Mouse (Mus musculus): ENCODE results near the gene Pcmtd2. TPM values are rescaled to one million over a fixed set of nuclear protein-coding genes. Genes with fewer than 3 reads are reported as not detected.

Gene Pcmtd2
- total and polyA plus RNA-seq, 3 experiments: 10.3 to 17.1 (median 14.4) TPM

- Histone ChIP-seq H3K27me3 (replicated peaks) (no peaks in the 10 kb centered on the region), H3K4me3 (replicated peaks in 1 of 3; ENCODE audit: low read depth in 2 of 3, low read length in 2 of 3, poor library complexity in 1 of 3) (no peak overlapping the region), H3K4me2 (ENCODE audit: insufficient read depth, low read depth, poor library complexity, severe bottlenecking) (no peak overlapping the region), H3K36me3 (replicated peaks in 1 of 2; ENCODE audit: control insufficient read depth in 1 of 2, insufficient read depth in 1 of 2, low read length in 1 of 2) (peaks cover 14 to 34% of the 10 kb centered on the region in 2 experiments), H3K27ac (ENCODE audit: insufficient read depth, low read depth) (no peak overlapping the region), H3K79me2 (replicated peaks; ENCODE audit: control insufficient read depth, extremely low read depth, insufficient read depth, poor library complexity, severe bottlenecking) (no peaks in the 10 kb centered on the region), H3K9ac (ENCODE audit: insufficient read depth, low read depth) (no peak overlapping the region), H3K9me3 (replicated peaks; ENCODE audit: low read length) (no peaks in the 10 kb centered on the region), H3K4me1 (ENCODE audit: control insufficient read depth in 1 of 2, insufficient read depth in 2 of 2) (peaks cover 0 to 10% of the 10 kb centered on the region in 2 experiments; a peak in 2 of 4 replicates)
- no peak for TF ChIP-seq RAD21 (IDR thresholded peaks at IDR 0.05; ENCODE audit: low read depth, low read length)
- no peak for TF ChIP-seq MXI1 (IDR thresholded peaks at IDR 0.05; ENCODE audit: low read depth, low read length)
- no peak for TF ChIP-seq TBP (conservative IDR thresholded peaks at IDR 0.05; ENCODE audit: low read depth, low read length)
- no peak for TF ChIP-seq UBTF (IDR thresholded peaks at IDR 0.05; ENCODE audit: low read depth, low read length)
- no peak for TF ChIP-seq ZNF384 (IDR thresholded peaks at IDR 0.05; ENCODE audit: low read depth, low read length)
- TF ChIP-seq NRF1 (IDR thresholded peaks at IDR 0.05; ENCODE audit: low read depth, low read length): no peak
- no peak for TF ChIP-seq IRF4 (IDR thresholded peaks at IDR 0.05; ENCODE audit: low read depth, low read length)
- TF ChIP-seq JUN (IDR thresholded peaks at IDR 0.05; ENCODE audit: insufficient read depth, low read depth, low read length): no peak
- no peak for TF ChIP-seq ZKSCAN1 (IDR thresholded peaks at IDR 0.05; ENCODE audit: borderline replicate concordance, low read depth, low read length)
- TF ChIP-seq ZMIZ1 (IDR thresholded peaks at IDR 0.05; ENCODE audit: low read depth, low read length): no peak
- TF ChIP-seq SMC3 (IDR thresholded peaks at IDR 0.05; ENCODE audit: low read depth, low read length): no peak
- TF ChIP-seq RCOR1 (conservative IDR thresholded peaks at IDR 0.05; ENCODE audit: low read depth, low read length): no peak
- TF ChIP-seq TCF12 (IDR thresholded peaks at IDR 0.05; ENCODE audit: low read depth, low read length): no peak
- no peak for TF ChIP-seq KAT2A (IDR thresholded peaks at IDR 0.05; ENCODE audit: insufficient replicate concordance, low read length)
- no peak for TF ChIP-seq ETS1 (conservative IDR thresholded peaks at IDR 0.05; ENCODE audit: low read depth, low read length)
- no peak for TF ChIP-seq USF1 (IDR thresholded peaks at IDR 0.05; ENCODE audit: low read depth, low read length)
- dilution Hi-C loops (cut with MboI; ENCODE audit: extremely low pct_ligation_motif_present, extremely low pct_unique_long_range_greater_than_20kb, low sequenced_read_pairs) (no loop called here), in situ Hi-C loops (cut with MboI; ENCODE audit: low pct_ligation_motif_present, low pct_unique_long_range_greater_than_20kb, low sequenced_read_pairs) (no loop called here)
- no peak for DNase-seq (ENCODE audit: extremely low read depth)
Observed at GRCm38 (mm10) chr2:181871039-181871438, 33.4 kb downstream of the Pcmtd2 start.

GRCm38 (mm10) chr2:181878903-181879302 lies 41.2 kb downstream of the Pcmtd2 start:
- no peak overlapping the region for H3K4me3 ChIP-seq (replicated peaks in 1 of 3; ENCODE audit: low read depth in 2 of 3, low read length in 2 of 3, poor library complexity in 1 of 3)
- no peak overlapping the region for H3K27ac ChIP-seq (ENCODE audit: insufficient read depth, low read depth)
- TF ChIP-seq EP300 (IDR thresholded peaks at IDR 0.05; ENCODE audit: low read length) (no peak), PAX5 (IDR thresholded peaks at IDR 0.05; ENCODE audit: low read length) (no peak), MYC (IDR thresholded peaks at IDR 0.05; ENCODE audit: low read depth, low read length) (no peak), TBP (conservative IDR thresholded peaks at IDR 0.05; ENCODE audit: low read depth, low read length) (no peak)
- H3K9me3 ChIP-seq (replicated peaks; ENCODE audit: low read length): no peaks in the 10 kb centered on the region
- no peak overlapping the region for H3K4me2 ChIP-seq (ENCODE audit: insufficient read depth, low read depth, poor library complexity, severe bottlenecking)
- no peaks in the 10 kb centered on the region for H3K36me3 ChIP-seq (replicated peaks in 1 of 2; ENCODE audit: control insufficient read depth in 1 of 2, insufficient read depth in 1 of 2, low read length in 1 of 2)
- in situ Hi-C loops (cut with MboI; ENCODE audit: low pct_ligation_motif_present, low pct_unique_long_range_greater_than_20kb, low sequenced_read_pairs) (no loop called here), dilution Hi-C loops (cut with MboI; ENCODE audit: extremely low pct_ligation_motif_present, extremely low pct_unique_long_range_greater_than_20kb, low sequenced_read_pairs) (no loop called here)
- H3K9ac ChIP-seq (ENCODE audit: insufficient read depth, low read depth): no peak overlapping the region
- H3K79me2 ChIP-seq (replicated peaks; ENCODE audit: control insufficient read depth, extremely low read depth, insufficient read depth, poor library complexity, severe bottlenecking): no peaks in the 10 kb centered on the region
- no peak for DNase-seq (ENCODE audit: extremely low read depth)
- no peaks in the 10 kb centered on the region for H3K4me1 ChIP-seq (ENCODE audit: control insufficient read depth in 1 of 2, insufficient read depth in 2 of 2)
- no peaks in the 10 kb centered on the region for H3K27me3 ChIP-seq (replicated peaks)

All from CH12.LX (cell line).